In genomic region chr12:74216103-74216728, GRCm38 (mm10) we compare ENCODE assay signal across 14 mouse cellular contexts.
"Had no signal": no experiment of that assay in that cellular context is flagged by ENCODE, and none has a peak within 500 bp of the region (broad histone marks: within the 10 kb centered on the region; RNA-seq: fewer than 3 reads in every experiment).

No protein-coding gene starts in this region.

- H3K9me3 ChIP-seq: intestine, embryonic 15.5 days; limb, embryonic 10.5 days; liver, embryonic 15.5 days; midbrain, embryonic 13.5 days had no signal

- H3K9ac ChIP-seq: intestine, embryonic 15.5 days; liver, embryonic 15.5 days; midbrain, embryonic 13.5 days had no signal

- H3K36me3 ChIP-seq: intestine, embryonic 15.5 days; limb, embryonic 10.5 days; liver, embryonic 15.5 days; midbrain, embryonic 13.5 days had no signal

- H3K4me1 ChIP-seq: intestine, embryonic 15.5 days; limb, embryonic 10.5 days; liver, embryonic 15.5 days; midbrain, embryonic 13.5 days had no signal

- H3K27me3 ChIP-seq: intestine, embryonic 15.5 days; liver, embryonic 15.5 days; midbrain, embryonic 13.5 days had no signal

- DNase-seq: kidney, adult 18-20 months; kidney, postnatal 10 days; kidney, postnatal 4 days; lung, adult 2 months; lung, postnatal 36 days; thymus, adult 18-20 months; thymus, postnatal 25 days had no signal

- H3K4me3 ChIP-seq: intestine, embryonic 15.5 days; layer of hippocampus, adult 2 months; limb, embryonic 10.5 days; liver, embryonic 15.5 days; midbrain, embryonic 13.5 days had no signal

- H3K4me2 ChIP-seq: intestine, embryonic 15.5 days; liver, embryonic 11.5 days; liver, embryonic 15.5 days; midbrain, embryonic 13.5 days had no signal

- H3K27ac ChIP-seq: intestine, embryonic 15.5 days; layer of hippocampus, adult 2 months; limb, embryonic 10.5 days; liver, embryonic 15.5 days; midbrain, embryonic 13.5 days had no signal

- ATAC-seq: intestine, embryonic 15.5 days; lung, postnatal 0 days; midbrain, embryonic 13.5 days had no signal
